Mouse (Mus musculus): Measurements from ENCODE around the gene Nostrin. TPM values are rescaled to one million over a fixed set of nuclear protein-coding genes. Genes with fewer than 3 reads are reported as not detected.

The Nostrin gene
- total and polyA plus RNA-seq, 3 experiments = 1.4 to 6.7 (median 5.9) TPM

DNA sequence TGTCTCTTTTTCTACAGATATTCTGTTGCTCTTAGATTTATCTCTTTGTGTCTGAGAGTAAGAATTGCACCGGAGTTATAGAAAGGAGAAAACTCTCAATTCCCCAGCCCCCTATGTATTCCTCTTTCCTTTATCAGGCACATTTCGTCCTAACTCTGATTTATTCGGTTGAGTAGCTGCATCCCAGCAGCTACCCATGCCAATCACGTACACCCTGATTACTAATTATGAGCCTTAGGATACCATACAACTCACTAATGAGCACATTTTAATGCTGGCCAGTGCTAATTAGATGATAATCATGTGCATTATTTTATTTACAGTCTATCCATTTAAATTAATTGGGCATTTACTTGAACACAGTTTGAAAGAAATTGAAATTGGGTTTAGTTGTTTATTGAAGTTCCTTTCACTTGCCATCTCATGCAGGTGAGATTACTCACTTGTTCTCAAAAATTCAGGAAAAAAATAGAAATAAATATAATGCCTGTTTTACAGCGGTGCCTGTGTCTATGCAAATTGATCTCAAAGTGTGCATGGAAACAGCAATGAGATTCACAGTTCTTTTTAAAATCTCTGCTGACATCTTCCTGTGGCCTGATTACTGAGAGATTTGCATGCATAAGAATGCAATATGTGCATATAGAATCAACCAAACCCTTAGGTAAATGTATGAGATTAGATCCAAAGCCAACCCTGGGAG is 99.5 kb downstream of the Nostrin start:
- H3K27ac ChIP-seq = no peak overlapping the region
- 81% methylated on average over 5 of the region's 5 CpGs for WGBS
- no peaks in the 10 kb centered on the region for H3K4me1 ChIP-seq (ENCODE audit: control insufficient read depth, insufficient read depth, low read length)

More for the DNA sequence above, 99.5 kb downstream of the Nostrin start:
- intact Hi-C loops (cut with DNase I) = no loop called here
- Histone ChIP-seq H3K9ac (ENCODE audit: low read depth, low read length) (no peak overlapping the region), H3K36me3 (ENCODE audit: control insufficient read depth, insufficient read depth, low read length) (no peaks in the 10 kb centered on the region), H3K4me3 (no peak overlapping the region), H3K27me3 (ENCODE audit: control insufficient read depth, insufficient read depth, low read length) (no peaks in the 10 kb centered on the region), H3K79me2 (replicated peaks; ENCODE audit: control insufficient read depth, insufficient read depth, low read length) (no peaks in the 10 kb centered on the region)
- TF ChIP-seq POLR2A (IDR thresholded peaks at IDR 0.05; ENCODE audit: insufficient read depth, low read depth, low read length) (no peak), EP300 (IDR thresholded peaks at IDR 0.05; ENCODE audit: insufficient read depth, low read depth, low read length) (no peak), CTCF (IDR thresholded peaks at IDR 0.05) (no peak)
- DNase-seq = no peak

Other genes starting within 250 kb of the Nostrin start
- under 1 TPM; 0.32 to 0.39 TPM for gene Spc25, start 70.4 kb downstream of the Nostrin start, total RNA-seq (2021)
- gene Spc25, start 70.4 kb downstream of the Nostrin start, polyA plus RNA-seq (2012; rRNA removed) = 0.12 and 0.44 TPM in 2 replicates
- not detected for gene G6pc2, start 75.3 kb downstream of the Nostrin start, total RNA-seq (2021)
- gene G6pc2, start 75.3 kb downstream of the Nostrin start, polyA plus RNA-seq (2012; rRNA removed) = not detected in 2 replicates
- not detected for gene Abcb11, start 206.8 kb downstream of the Nostrin start, total RNA-seq (2021)
- 0.09 TPM in 1 of 2 replicates, not detected in the other for gene Abcb11, start 206.8 kb downstream of the Nostrin start, polyA plus RNA-seq (2012; rRNA removed)
- gene Dhrs9, start 244.6 kb downstream of the Nostrin start, total RNA-seq (2021) = under 1 TPM; 0.08 to 0.32 TPM
- 0.20 and 0.35 TPM in 2 replicates for gene Dhrs9, start 244.6 kb downstream of the Nostrin start, polyA plus RNA-seq (2012; rRNA removed)

All from heart, adult 2 months (tissue).